Mouse (Mus musculus) heart, adult 10 weeks (tissue): ENCODE data around the gene Olfr732. TPM values are rescaled to one million over a fixed set of nuclear protein-coding genes. Genes with fewer than 3 reads are reported as not detected.

Experiments
- polyA plus RNA-seq: library from polyadenylated mRNA; stranded (reverse); fragments of 350-450 nt; fragmentation: Illumina TruSeq; extraction: RNeasy Lipid Tissue Mini Kit (QIAGEN cat#74804); gene quantifications from one replicate; pipeline ENCODE4 v1.2.3, GENCODE M21; 2014; ENCODE audit warnings: low read depth, low replicate concordance

The Olfr732 gene
- not detected for polyA plus RNA-seq

DNA sequence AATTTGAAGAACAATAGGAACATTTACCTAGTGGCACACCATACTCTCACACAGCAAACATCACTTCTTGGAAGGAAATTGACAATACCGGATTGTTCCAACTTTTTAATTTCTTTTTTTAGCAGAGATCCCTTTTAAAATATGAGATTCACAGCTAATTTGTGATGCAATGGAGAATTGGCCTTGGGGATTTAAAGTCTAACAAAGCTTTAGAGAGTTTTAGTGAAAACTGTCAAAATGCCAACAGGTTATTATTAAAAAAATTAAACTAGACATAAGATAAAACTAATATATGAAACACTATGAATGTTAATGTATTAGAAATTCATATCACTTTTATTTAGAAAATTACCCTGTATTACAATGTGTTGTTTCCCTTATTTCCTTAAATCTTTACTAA is at the start of gene Olfr732:
Gene Olfr732 (minus strand): TSS at position 101 of the 400 bp plus-strand sequence.

DNA sequence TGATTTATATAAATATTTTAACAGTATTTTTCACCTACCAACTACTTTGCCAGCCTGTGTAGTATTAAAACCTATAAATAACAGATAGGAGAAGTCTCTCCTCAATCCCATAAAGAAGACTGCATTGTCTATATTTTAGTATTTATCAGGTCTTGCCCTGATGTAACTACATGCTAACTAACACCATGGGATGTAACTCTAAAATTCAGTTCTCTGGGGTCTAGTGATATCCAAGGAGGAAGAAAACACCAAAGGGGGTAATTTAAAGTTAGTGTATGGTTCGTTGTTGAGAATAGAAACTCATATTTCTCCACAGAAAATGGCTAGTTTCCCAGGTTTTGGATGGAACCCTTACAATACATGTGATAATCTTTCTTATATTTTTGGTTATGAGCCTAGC is 42.7 kb upstream of the Olfr732 start, which contains the start of gene Olfr734:
Gene Olfr734 (minus strand): TSS at position 101 of the 400 bp plus-strand sequence.

DNA sequence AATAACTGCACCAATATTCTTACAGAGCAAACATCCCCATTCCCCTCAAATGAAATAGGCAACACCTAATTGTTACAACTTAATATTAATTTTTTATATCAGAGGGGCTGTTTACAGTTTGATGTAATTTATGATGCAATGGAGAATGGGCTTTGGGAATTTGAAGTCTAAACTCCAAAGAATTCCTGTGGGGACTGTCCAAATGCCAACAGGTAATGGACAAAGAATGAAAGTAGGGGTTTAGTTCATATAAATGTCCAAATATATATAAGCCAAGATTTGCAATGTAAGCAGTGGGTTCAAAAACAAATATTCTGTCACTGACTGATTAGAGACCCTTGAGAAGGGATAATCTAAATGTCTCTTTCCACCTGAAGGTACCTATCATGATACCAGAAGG is 17.4 kb upstream of the Olfr732 start, which contains the start of gene Olfr733:
Gene Olfr733 (minus strand): TSS at position 101 of the 400 bp plus-strand sequence.

DNA sequence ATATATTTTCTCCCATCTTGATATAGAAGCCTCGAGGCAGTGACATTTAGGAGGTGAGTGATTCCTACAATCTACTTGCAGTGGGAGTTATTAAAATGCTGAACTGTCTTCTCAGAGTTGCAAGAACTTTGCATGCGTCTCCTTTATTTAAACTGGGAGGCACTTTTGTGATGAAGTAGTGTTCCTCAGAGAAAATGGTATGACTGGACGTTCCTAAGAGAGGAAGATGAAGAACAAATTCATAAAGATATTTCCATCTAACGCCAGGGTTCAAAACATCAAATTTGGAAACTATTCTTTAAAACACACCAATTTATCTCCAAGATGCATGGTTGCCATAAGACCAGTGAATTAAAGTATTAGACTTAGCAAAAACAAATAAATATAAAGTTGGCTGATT is 42.2 kb downstream of the Olfr732 start, which contains the start of gene Olfr731:
Gene Olfr731 (minus strand): TSS at position 101 of the 400 bp plus-strand sequence.

Other genes starting within 250 kb of the Olfr732 start
- not detected for gene Olfr725, start 243.8 kb downstream of the Olfr732 start, polyA plus RNA-seq
- not detected for gene Olfr726, start 193.3 kb downstream of the Olfr732 start, polyA plus RNA-seq
- gene Olfr727, start 161.0 kb downstream of the Olfr732 start, polyA plus RNA-seq = not detected
- not detected for gene Olfr728, start 141.5 kb downstream of the Olfr732 start, polyA plus RNA-seq
- not detected for gene Olfr729, start 131.3 kb downstream of the Olfr732 start, polyA plus RNA-seq
- gene Olfr730, start 96.0 kb downstream of the Olfr732 start, polyA plus RNA-seq = not detected
- gene Olfr731, start 42.3 kb downstream of the Olfr732 start, polyA plus RNA-seq = not detected
- not detected for gene Olfr733, start 17.3 kb upstream of the Olfr732 start, polyA plus RNA-seq
- not detected for gene Olfr734, start 42.6 kb upstream of the Olfr732 start, polyA plus RNA-seq
- not detected for gene Olfr735, start 64.7 kb upstream of the Olfr732 start, polyA plus RNA-seq
- gene Tlr11, start 73.7 kb upstream of the Olfr732 start, polyA plus RNA-seq = not detected
- not detected for gene Olfr736, start 97.0 kb upstream of the Olfr732 start, polyA plus RNA-seq
- gene Olfr738, start 123.4 kb upstream of the Olfr732 start, polyA plus RNA-seq = not detected
- not detected for gene Olfr739, start 134.4 kb upstream of the Olfr732 start, polyA plus RNA-seq
- gene Olfr740, start 161.3 kb upstream of the Olfr732 start, polyA plus RNA-seq = not detected
- not detected for gene Olfr741, start 188.5 kb upstream of the Olfr732 start, polyA plus RNA-seq
- not detected for gene Olfr742, start 219.4 kb upstream of the Olfr732 start, polyA plus RNA-seq
- not detected for gene Olfr743, start 237.6 kb upstream of the Olfr732 start, polyA plus RNA-seq